Mouse (Mus musculus) erythroblast, embryonic 14.5 days (primary cell): ENCODE results near the gene Nrros.

Source experiments
- GATA1 ChIP-seq: IDR thresholded peaks from 2 replicates; pipeline ENCODE4 v1.6.1; 2012; ENCODE audit warnings: low read length, inconsistent platforms, mixed read lengths
- TAL1 ChIP-seq: IDR thresholded peaks from 3 replicates; pipeline ENCODE4 v1.6.1; 2012; ENCODE audit warnings: low read length, inconsistent platforms, mixed read lengths

DNA sequence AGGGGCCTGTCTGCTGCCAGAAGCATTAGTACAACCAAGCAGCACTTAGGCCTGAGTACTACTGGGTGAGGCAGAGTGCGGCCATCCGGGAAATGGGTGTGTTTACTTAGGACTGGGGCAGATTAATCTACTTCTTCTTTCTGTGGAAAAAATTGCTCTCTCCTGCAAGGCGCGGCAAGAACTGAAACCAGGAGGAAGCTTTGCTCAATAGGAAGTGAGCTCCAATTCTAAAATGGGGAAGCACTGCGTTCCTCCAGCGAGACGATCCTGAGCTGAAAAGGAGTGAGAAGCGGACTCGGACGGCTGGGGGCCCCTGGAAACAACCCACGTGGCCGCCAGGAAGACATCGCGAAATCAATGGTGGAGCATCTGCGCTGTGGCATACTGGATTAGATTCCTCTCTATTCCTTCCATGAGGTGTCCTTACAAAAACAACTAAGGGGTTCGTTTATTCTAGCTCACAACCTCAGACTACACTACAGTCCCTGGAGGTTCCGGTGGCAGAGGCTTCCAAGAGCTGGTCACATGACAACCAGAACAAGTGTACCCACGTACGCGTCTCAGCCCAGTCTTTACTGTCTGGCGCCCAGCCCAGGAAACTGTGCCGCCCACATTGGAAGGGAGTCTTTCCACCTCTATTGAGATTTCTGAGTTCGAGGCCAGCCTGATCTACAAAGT lies 51.7 kb downstream of the Nrros start:
- TF ChIP-seq GATA1 (no peak), TAL1 (no peak)
